Mouse (Mus musculus): ENCODE measurements around the gene Cdk19.
A peak's percentile ranks its signal among the peaks of the same experiment; 100 is the strongest.

Cdk19 gene

GRCm38 (mm10) chr10:40349631-40350177 lies 10.3 kb downstream of the Cdk19 start:
- DNase-seq (ENCODE audit: low spot score in 2 of 2): no peak

GRCm38 (mm10) chr10:40350245-40350932 lies 11.0 kb downstream of the Cdk19 start:
- DNase-seq (ENCODE audit: low spot score in 2 of 2): no peak

- DNase-seq (ENCODE audit: low spot score in 2 of 2): no peak
Observed at GRCm38 (mm10) chr10:40351156-40351555, 11.8 kb downstream of the Cdk19 start.

DNA sequence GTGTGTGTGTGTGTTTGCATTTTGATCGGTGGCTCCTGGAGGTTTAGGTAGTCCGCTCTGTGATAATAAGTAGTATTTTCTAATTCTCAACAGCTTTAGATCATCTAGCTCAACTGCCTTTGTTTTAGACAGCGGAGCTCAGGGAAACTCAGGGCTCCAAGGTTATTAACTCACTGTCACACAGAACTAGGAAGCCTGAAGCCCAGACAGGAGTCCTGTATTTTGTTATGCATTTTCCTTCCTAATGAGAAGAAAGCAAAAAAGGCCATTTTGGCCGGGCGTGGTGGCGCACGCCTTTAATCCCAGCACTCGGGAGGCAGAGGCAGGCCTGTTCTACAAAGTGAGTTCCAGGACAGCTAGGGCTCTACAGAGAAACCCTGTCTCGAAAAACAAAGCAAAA lies 14.7 kb downstream of the Cdk19 start:
- no peak for DNase-seq (ENCODE audit: low spot score in 2 of 2)

DNA sequence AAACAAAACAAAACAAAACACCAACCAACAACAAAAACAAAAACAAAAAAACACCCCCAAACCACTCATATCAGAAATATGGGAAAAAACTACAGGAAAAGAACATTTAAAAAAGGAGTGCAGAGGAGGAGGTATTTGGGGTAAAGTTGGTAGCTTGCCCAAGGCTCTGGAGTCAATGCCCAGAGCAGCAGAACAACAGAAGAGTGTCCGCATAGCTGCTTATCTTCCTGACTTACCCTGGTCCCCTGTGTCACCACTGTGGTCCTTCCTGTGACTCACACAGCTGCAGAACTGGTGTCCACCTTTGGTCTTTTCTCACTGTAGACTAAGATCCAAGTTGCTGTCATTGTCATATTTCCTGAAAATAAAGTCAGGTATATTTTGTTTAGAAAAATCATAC lies 15.2 kb downstream of the Cdk19 start:
- no peak for DNase-seq (ENCODE audit: low spot score in 2 of 2)

DNA sequence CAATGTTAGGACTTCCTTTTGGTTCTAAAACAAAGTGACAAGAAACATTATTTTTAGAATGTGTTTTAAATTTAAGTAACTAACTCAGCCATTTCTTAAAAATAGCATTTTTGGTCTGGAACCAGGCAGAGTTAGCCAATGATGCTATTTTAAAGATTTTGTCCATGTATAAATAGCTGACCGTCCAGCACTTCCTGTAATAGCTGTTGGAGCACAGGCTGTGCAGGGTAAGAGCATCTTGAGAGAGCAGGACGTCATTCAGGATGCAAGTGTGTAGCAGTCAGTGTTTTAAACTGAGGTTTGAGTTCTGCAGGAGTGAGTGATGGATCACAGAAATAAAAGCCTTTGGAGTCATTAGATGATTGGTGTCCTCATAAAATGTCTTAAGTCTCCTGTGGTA lies 18.8 kb downstream of the Cdk19 start:
- no peak for DNase-seq (ENCODE audit: low spot score in 2 of 2)

DNA sequence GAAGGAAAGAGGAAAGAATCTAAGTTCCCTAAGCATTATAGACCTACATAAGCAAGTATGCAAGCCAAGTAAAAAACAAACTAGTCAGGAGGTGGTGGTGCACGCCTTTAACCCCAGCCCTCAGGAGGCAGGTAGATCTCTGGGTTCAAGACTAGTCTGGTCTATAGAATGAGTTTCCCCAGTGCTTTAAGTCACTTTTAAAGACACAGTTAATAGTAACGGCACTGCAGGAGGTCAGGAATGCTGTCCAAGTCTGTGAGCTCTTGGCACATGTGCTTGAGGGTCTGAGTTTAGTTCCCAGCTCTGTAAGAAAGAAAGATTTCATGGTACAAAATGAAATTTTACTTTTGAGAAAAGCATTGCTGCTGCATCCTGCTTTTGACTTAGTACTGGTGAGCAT lies 19.8 kb downstream of the Cdk19 start:
- DNase-seq (ENCODE audit: low spot score in 2 of 2): no peak

DNA sequence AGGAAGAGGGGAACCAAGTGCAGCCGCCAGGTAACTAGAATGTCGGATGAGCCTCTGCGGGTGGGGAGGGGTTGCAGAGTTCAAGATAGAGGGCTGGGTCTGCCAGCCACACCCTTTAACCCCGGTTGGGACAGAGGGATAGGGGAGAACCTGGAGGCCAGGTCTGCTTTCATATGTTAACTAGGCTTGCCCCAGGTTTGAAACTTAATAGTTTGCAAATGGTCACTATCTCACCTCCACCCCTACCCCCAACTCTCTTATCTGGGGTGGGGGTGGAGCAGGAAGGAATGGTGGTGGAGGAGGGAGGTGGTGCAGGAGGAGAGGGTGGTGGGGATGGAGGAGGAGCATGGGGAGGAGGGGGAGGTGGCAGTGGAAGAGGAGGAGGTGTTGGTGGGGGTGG lies 23.6 kb downstream of the Cdk19 start:
- DNase-seq (ENCODE audit: low spot score in 2 of 2): no peak

DNA sequence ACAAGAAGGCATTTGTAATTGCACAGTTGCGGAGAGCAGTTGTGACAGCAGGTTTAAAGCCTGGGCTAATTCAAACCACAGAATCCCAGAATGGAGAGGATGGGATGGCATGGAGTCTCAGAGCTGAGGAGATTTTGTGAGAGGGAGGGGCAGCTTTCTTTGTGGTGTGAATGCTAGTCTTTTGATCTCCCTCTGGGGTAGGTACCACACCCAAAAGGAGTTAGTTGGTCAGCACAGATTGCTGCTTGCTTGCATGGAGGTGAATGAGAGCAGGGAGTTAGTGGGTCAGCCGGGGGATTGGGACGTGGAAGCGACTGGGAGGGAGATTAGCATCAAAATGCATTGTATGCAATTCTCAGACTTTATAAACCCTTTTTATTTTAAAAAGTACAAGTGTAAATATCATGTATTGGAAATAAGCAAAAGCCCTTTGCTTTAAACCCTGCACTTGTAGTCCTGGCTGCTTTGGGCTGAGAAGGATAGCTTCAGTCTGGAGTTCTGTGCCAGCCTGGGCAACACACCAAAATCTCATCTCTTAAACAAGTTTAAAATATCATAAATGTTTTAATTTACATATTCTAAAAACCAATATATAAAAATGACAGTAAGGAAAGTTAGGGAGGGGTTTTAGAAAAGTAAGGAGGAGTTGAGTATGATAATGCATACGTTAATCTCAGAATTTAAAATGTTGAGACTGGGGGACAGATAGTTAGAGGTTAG lies 25.4 kb downstream of the Cdk19 start:
- no peak for DNase-seq (ENCODE audit: low spot score in 2 of 2)

GRCm38 (mm10) chr10:40365991-40366390 lies 26.6 kb downstream of the Cdk19 start:
- DNase-seq (ENCODE audit: low spot score in 2 of 2): no peak

DNA sequence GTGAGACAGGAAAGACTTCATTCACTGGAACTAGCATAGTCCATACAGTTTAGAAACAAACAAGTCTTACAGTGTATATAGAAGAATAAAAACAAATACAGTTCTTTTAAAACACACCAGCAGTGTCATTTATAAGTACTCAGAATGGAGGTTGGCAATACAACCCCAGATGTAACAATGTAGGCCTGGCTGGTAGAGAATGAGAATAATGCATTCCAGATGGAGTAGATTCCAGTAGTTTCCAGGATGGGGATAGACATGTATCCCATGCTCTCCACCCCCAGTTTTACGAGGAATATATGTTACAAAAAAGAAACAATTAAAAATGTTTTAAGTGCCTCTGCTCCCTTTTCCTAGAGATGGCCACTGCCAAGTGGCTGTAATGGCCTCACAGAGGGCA lies 29.2 kb downstream of the Cdk19 start:
- no peak for DNase-seq (ENCODE audit: low spot score in 2 of 2)

DNA sequence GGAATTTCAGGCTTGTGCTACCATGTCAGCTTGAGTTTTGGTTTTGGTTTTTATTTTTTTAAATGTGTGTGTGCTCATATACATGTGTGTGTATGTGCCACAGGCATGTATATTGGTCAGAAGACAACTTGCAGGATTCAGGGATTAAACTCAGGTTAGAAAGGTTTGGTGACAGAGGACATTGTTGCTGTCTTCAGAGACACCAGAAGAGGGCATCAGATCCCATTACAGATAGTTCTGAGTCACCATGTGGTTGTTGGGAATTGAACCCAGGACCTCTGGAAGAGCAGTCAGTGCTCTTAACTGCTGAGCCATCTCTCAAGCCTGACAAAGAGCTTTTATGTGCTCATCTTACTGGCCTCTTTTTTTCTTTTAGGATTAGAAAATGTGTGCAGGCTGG lies 30.8 kb downstream of the Cdk19 start:
- no peak for DNase-seq (ENCODE audit: low spot score in 2 of 2)

GRCm38 (mm10) chr10:40371184-40371913 lies 32.0 kb downstream of the Cdk19 start:
- no peak for DNase-seq (ENCODE audit: low spot score in 2 of 2)

GRCm38 (mm10) chr10:40371914-40372675 lies 32.7 kb downstream of the Cdk19 start:
- DNase-seq (ENCODE audit: low spot score in 2 of 2): peak; percentile 48 to 51

DNA sequence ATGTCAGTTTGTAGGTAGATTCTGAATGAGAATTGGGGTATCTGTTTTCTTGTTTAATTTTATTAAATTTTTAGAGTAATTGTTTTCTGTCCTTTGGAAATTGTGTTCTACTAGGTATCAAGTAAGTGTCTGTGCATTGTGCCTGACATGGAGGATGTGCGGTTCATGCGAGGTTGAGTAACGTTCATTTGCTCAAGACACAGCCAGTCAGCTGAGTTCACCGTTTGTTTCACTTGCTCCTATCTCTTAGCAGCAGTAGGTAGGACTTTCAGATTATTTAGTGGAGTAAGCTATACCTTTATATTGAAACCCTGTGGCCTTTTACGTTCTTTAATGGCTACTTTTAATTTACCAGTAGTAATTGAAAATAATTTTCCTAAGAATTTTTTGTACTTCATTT lies 34.4 kb downstream of the Cdk19 start:
- no peak for DNase-seq (ENCODE audit: low spot score in 2 of 2)

- DNase-seq (ENCODE audit: low spot score in 2 of 2): no peak
Observed at GRCm38 (mm10) chr10:40374828-40375227, 35.5 kb downstream of the Cdk19 start.

DNA sequence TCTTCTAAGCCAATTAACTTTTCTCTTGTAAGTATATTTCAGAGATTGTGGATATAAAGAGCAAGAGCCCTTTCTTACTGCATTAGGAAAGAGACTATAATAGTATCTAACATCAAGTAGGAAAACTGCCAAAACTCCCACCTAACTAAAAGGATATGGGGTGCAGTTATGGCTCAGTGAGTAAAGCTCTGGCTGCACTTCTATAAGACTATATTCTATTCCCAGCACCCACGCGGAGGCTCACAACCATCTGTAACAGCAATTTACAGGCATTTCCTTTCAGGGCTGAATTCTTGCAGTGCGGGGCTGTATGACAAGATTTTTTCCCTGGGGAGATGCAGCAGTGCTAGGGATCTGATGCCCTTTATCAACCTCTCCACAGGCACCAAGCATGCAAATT lies 36.9 kb downstream of the Cdk19 start:
- DNase-seq (ENCODE audit: low spot score in 2 of 2): peak; percentile 45 to 81

GRCm38 (mm10) chr10:40378284-40378683 lies 38.9 kb downstream of the Cdk19 start:
- no peak for DNase-seq (ENCODE audit: low spot score in 2 of 2)

GRCm38 (mm10) chr10:40379682-40380081 lies 40.3 kb downstream of the Cdk19 start:
- DNase-seq (ENCODE audit: low spot score in 2 of 2): no peak

GRCm38 (mm10) chr10:40385397-40385796 lies 46.0 kb downstream of the Cdk19 start:
- DNase-seq (ENCODE audit: low spot score in 2 of 2): no peak

DNA sequence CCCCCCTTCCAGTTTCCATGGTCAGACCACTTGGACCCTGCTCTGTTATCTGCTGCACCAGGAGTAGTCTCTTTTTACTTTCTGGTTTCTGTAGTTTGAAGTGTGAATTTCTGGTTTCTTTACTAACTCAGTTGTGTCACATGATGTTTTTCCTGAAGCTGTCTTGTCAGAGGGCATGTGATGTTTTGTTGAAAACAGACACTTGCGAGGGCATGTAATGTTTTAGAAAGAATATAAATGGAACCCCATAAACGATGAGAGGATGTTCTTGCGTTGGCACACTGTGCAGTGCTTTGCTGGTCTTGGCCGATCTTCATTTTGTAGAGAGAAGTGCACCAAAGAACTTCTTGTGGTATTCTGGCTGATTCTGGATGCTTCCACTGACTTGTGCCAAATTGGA lies 46.8 kb downstream of the Cdk19 start:
- no peak for DNase-seq (ENCODE audit: low spot score in 2 of 2)

All from left cerebral cortex, adult 9 months (tissue).